Mouse (Mus musculus) stomach, postnatal 0 days (tissue): ENCODE measurements around the gene Gstm6.

ENCODE experiments used
- CTCF ChIP-seq: IDR thresholded peaks from 2 replicates; pipeline ENCODE4 v1.5.1; 2016; ENCODE audit warnings: antibody characterized with exemption, low read depth, mild to moderate bottlenecking, moderate library complexity
- EP300 ChIP-seq: optimal IDR thresholded peaks from 2 replicates; pipeline ENCODE3; 2016; ENCODE audit warnings: antibody characterized with exemption

GRCm38 (mm10) chr3:107935268-107935667 lies 8.3 kb downstream of the Gstm6 start:
- TF ChIP-seq CTCF (no peak), EP300 (no peak)
